Mouse (Mus musculus) kidney, postnatal 25 days (tissue): ENCODE measurements around the gene Apol9a.
A peak's percentile ranks its signal among the peaks of the same experiment; 100 is the strongest.
"Not testable (repeated sequence)": the region's sequence is repeated elsewhere in the genome, so short reads cannot be mapped to it uniquely, and the experiment has no call there.

Experiments
- DNase-seq, 2 experiments: peaks; one replicate each; pipeline ENCODE4 v3.0.0; 2021; ENCODE audit warnings: mixed read lengths in 2 of 2

Apol9a gene

GRCm38 (mm10) chr15:77411035-77411434, at the start of gene Apol9a:
Apol9a (minus strand) TSS chr15:77411135.
- DNase-seq: not testable (repeated sequence)

GRCm38 (mm10) chr15:77449927-77450326, 39.0 kb upstream of the Apol9a start:
- peak; percentile 15 to 33 for DNase-seq

- not testable (repeated sequence) for DNase-seq
Observed at GRCm38 (mm10) chr15:77447392-77447791, 36.5 kb upstream of the Apol9a start, which contains the start of gene Apol7b. Apol7b (minus strand) TSS chr15:77447492.

DNA sequence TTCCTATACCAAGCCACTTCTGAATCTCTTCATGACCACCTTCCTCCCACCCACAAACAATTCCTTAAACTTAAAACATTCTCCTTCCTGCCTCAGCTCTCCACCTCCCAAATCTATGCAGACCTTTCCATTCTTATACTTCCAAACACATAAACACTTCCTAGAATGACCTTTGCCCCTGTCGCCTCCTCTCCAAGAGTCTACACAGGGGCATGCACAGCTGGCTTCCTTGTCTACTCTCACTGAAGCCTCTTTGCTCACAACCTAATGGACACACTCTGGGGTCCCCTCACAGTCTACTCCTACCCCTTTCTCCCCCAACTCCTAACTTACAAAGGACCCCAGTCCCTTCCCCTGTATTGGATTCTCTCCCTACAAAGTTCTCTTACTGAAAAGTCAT, 34.7 kb upstream of the Apol9a start:
- not testable (repeated sequence) for DNase-seq

DNA sequence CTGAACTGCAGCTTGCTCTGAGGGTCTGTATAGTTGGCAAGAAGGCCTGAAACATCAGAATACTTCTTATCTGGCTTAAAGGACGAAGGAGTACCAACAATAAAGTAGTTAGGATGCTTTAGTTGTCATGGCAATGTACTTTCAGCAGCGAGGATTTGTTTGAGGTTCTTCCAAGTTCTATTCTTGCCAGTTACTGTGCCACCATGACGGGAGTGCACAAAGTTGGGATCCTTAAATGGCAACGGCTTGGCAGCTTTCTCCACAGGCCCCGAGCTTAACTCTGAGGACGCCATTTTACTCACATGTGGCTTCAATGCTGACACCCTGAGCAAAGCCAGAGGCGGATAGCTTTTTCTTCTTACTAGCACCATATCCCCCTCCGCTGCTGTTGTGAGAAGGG, 33.8 kb upstream of the Apol9a start:
- not testable (repeated sequence) for DNase-seq

GRCm38 (mm10) chr15:77428690-77429448, 17.9 kb upstream of the Apol9a start:
- DNase-seq: not testable (repeated sequence)

DNA sequence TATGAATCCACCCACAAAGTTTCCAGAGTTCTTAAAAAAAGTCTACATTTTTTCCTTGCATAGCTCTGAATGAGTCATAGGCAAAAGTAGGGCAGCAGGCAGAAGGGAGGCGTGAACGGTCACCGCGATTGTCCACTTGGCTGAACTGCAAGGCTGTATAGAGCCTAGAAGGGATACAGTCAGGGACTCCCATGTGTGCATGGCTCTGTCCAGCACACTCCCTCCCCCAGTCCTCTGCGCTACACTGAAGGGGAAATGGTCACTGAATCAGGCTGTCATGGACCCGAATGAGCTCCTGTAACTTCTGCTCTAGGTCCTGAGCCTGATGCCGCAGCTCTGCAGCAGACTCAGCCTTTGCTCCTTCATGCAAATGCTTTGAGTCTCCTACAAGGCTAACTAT, 12.0 kb upstream of the Apol9a start:
- DNase-seq: not testable (repeated sequence)

GRCm38 (mm10) chr15:77419657-77420056, 8.7 kb upstream of the Apol9a start:
- DNase-seq: not testable (repeated sequence)

DNA sequence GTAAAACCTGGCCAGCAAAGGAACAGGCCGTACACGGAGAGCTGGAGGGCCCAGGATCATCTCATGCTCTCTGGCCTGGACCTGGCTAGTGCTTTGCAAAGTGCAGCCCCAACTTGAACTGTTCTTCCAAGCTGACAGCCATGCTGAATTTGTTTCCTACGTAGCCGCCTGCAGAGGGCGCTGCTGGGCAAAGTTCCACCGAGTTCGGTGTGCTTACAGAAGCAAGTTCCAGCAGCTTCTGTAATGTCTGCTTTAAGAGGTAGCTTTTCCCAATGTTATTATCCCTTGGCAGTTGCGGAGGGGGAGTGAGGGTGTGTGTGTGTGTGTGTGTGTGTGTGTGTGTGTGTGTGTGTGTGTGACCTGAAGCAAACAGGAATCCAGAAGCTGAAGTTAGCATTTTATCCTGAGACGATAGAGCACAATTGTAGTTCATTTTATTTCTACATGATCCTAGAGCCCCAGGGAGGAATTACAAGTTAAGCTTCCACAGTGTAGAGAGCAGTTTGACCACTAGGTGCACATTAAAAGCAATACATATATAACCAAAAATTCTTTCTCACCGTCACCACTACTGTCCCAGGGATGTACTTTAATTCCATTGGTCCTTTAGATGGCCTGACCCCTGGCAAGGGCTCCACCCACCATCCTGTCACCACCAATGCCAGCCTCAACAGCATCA, 5.9 kb upstream of the Apol9a start:
- DNase-seq: not testable (repeated sequence)

DNA sequence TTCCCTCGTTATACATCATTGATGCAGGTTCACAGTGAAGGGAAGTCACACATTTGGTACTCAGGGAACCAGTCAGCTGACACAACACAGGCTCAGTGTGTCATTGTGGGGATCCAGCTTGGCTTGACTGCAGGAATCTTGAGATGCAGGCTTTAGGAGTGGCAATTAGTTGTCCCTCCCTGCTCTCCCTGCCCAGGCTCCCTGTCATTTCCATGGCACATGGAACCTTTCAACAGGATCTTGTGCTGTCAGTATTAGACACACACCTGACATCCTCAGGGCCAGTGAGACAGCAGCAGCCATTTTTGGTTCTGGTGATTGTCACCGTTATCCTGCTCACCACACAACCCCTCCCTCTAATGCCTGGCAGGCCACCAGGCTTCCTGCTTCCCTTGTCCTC, 4.7 kb upstream of the Apol9a start:
- not testable (repeated sequence) for DNase-seq

DNA sequence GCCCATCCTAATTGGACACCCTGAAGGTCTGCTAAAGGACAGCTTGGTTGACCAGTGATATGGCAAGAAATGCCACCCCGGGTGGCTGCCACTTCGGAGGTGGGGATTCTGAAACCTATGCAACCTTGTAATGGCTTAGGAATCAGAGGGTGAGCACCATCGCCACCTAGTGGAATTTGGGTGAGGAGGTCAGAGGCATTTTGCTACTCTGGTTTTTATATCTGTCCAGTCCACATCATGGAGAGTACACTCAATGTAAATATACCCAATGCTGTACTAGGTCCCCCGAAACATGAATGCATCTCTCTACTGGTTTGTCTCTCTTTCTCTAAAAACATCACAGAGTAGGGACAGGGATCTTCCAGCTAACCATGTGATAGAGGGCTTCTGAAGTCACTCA, 1.8 kb upstream of the Apol9a start:
- not testable (repeated sequence) for DNase-seq

DNA sequence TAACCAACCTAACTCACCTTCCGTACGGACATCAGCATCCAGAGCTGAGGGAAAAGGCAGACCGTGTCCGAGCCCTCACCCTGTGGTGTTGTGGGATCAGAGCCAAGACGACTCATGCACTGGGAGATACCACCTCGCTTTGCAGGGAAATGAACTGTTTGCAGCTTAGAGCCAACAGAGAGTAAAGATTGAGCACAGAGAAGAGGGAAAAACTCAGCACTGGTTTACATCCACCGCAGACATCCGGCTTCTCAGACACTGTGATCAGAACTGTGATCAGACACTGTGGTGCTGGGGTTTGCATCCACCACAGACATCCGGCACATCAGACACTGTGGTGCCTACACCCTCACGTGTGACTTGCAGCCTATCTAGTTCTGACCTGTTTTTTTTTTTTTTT, 4.6 kb downstream of the Apol9a start:
- not testable (repeated sequence) for DNase-seq

DNA sequence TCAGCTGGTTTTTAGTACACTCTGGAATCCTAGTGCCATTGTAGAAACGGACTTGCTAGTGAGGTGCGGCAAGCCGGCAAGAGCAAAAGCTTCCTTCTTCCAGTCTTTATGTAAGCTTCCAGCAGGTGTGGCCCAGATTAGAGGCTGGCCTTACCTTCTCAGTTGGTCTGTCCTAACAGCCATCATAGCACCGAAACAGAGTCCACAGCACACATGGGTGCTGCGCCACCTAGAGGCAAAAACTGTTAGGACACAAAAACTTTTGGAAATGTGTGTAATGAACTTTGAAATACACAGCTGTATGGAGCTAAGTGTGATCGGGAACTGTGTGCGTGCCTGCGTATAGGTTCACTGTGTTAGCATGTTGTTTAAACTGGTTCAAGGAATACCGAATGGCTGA, 11.9 kb downstream of the Apol9a start, which contains the start of gene Apol7a:
Gene Apol7a (minus strand): TSS at position 84 of the 400 bp plus-strand sequence.
- DNase-seq: peak in 1 of 2 experiments; percentile 11

DNA sequence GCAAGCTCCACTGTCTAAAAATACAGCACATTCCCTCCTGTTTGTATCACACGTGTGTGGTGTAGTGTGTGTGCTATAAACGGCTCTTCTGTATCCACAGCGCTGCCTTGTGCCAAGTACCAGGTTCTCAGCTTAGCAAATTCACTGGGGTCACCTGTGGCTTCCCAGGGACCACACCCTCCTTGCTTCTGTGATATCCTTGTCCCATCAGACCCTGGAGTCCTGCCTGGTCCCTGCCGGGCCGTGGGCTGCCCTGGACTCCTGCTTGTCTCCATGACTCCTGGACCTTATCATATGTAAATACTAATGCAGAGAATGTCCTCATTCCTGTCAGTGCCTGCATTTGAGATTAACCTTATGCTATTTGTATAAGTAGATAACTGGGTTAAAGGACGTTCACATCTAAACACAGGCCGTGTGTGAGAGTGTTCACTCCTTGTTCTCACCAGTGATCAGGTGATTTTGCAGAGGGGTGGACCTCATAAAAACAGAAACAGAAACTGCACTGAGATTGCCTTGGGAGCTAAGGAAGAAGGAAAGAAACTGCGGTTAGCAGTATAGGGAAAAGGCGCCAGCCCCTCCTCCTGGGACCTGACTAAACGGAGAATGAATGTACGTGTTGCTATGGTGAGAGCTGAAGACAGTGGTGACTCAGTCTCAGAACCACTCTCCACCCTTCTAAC, 13.3 kb downstream of the Apol9a start:
- DNase-seq: not testable (repeated sequence)

GRCm38 (mm10) chr15:77393832-77394231, 17.1 kb downstream of the Apol9a start:
- DNase-seq: not testable (repeated sequence)

DNA sequence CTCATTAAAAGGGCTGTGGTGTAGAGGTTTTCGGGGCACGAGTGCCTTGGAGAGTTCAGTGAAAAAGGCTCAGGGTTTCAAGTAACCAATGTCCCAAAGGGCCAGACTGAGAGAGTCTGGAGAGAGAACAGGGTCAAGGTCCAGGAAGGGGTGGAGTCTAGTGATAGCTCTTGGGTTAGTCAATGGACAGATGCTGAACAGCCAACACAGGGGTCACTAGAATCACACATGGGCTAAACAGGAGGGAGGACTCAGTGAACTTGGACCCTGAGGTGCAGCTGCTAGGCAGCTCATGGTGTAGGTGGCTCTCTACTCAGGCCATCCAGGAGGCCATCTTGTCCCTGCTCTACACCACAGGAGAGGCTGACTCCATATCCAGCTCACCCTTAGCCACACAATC, 23.5 kb downstream of the Apol9a start:
- DNase-seq: peak; percentile 32 to 53

DNA sequence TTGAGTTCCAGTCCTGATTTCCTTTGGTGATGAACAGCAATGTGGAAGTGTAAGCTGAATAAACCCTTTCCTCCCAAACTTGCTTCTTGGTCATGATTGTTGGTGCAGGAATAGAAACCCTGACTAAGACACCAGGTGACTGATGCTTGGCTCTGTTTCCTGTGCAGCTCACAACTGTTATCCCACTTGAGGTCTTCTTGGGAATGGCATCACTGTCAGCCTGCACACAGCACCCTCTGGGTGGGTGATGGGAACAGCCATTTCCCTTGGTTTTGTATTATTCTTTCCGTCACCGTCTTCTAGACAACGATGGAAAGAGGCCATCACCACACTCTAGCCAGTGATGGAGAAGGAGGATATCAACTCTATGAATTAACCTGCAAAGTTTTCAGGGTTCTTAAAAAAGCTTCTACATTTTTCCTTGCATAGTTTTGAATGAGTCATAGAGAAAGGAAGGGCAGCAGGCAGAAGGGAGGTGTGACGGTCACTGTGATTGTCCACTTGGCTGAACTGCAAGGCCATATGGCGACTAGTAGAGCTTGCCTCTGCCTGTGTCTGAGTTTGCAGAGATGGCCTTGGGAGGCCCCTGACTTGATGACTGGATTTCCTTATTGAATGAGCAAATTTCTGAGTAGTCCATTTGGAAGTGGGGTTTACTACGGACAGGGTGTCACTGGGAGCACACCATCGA, 26.4 kb downstream of the Apol9a start:
- DNase-seq: peak in 1 of 2 experiments; percentile 13

- DNase-seq: no peak
Observed at GRCm38 (mm10) chr15:77382880-77383279, 28.1 kb downstream of the Apol9a start.

- DNase-seq: peak in 1 of 2 experiments; percentile 53
Observed at GRCm38 (mm10) chr15:77382271-77382850, 28.6 kb downstream of the Apol9a start.

- no peak for DNase-seq
Observed at GRCm38 (mm10) chr15:77381481-77381880, 29.5 kb downstream of the Apol9a start.

GRCm38 (mm10) chr15:77379921-77380320, 31.0 kb downstream of the Apol9a start:
- DNase-seq: no peak

- no peak for DNase-seq
Observed at GRCm38 (mm10) chr15:77377419-77377818, 33.5 kb downstream of the Apol9a start.
